Mouse (Mus musculus) embryo, embryonic 9.5 days (tissue): ENCODE measurements around the gene Ppfia1.

Source experiments
- DNase-seq: peaks from one replicate; pipeline ENCODE4 v3.0.0-alpha.2; 2017; ENCODE audit errors: extremely low spot score

Ppfia1 gene

GRCm38 (mm10) chr7:144489067-144489774 lies 64.3 kb downstream of the Ppfia1 start:
- DNase-seq = no peak

GRCm38 (mm10) chr7:144480314-144480713 lies 73.2 kb downstream of the Ppfia1 start:
- no peak for DNase-seq

- DNase-seq = no peak
Observed at GRCm38 (mm10) chr7:144479569-144479968, 74.0 kb downstream of the Ppfia1 start.

GRCm38 (mm10) chr7:144475741-144476140 lies 77.8 kb downstream of the Ppfia1 start:
- DNase-seq = no peak

- DNase-seq = no peak
Observed at GRCm38 (mm10) chr7:144473486-144473885, 80.0 kb downstream of the Ppfia1 start.

- no peak for DNase-seq
Observed at GRCm38 (mm10) chr7:144471103-144471502, 82.4 kb downstream of the Ppfia1 start.

- peak; percentile 92 for DNase-seq
Observed at GRCm38 (mm10) chr7:144470545-144471059, 82.9 kb downstream of the Ppfia1 start, which contains the start of gene Cttn. TSS of gene Cttn (minus strand) at chr7:144471009.

GRCm38 (mm10) chr7:144469908-144470544 lies 83.5 kb downstream of the Ppfia1 start:
- DNase-seq = no peak

- DNase-seq = peak; percentile 10
Observed at GRCm38 (mm10) chr7:144469181-144469641, 84.3 kb downstream of the Ppfia1 start.

- no peak for DNase-seq
Observed at GRCm38 (mm10) chr7:144468741-144469140, 84.8 kb downstream of the Ppfia1 start.

GRCm38 (mm10) chr7:144462577-144462976 lies 91.0 kb downstream of the Ppfia1 start:
- DNase-seq = no peak

- DNase-seq = no peak
Observed at GRCm38 (mm10) chr7:144461246-144461902, 92.2 kb downstream of the Ppfia1 start.

GRCm38 (mm10) chr7:144458881-144459280 lies 94.6 kb downstream of the Ppfia1 start:
- DNase-seq = no peak

GRCm38 (mm10) chr7:144450661-144451060 lies 102.9 kb downstream of the Ppfia1 start:
- DNase-seq = no peak

GRCm38 (mm10) chr7:144449637-144450570 lies 103.6 kb downstream of the Ppfia1 start:
- DNase-seq = no peak

- no peak for DNase-seq
Observed at GRCm38 (mm10) chr7:144448186-144448585, 105.3 kb downstream of the Ppfia1 start.

GRCm38 (mm10) chr7:144447146-144447545 lies 106.4 kb downstream of the Ppfia1 start:
- no peak for DNase-seq

GRCm38 (mm10) chr7:144444788-144445187 lies 108.7 kb downstream of the Ppfia1 start:
- DNase-seq = no peak

GRCm38 (mm10) chr7:144441976-144442375 lies 111.6 kb downstream of the Ppfia1 start:
- no peak for DNase-seq

- no peak for DNase-seq
Observed at GRCm38 (mm10) chr7:144441466-144441865, 112.1 kb downstream of the Ppfia1 start.

GRCm38 (mm10) chr7:144438811-144439210 lies 114.7 kb downstream of the Ppfia1 start:
- DNase-seq = no peak
